Comparison of ENCODE assay signal across 8 mouse cellular contexts in the genomic region with DNA sequence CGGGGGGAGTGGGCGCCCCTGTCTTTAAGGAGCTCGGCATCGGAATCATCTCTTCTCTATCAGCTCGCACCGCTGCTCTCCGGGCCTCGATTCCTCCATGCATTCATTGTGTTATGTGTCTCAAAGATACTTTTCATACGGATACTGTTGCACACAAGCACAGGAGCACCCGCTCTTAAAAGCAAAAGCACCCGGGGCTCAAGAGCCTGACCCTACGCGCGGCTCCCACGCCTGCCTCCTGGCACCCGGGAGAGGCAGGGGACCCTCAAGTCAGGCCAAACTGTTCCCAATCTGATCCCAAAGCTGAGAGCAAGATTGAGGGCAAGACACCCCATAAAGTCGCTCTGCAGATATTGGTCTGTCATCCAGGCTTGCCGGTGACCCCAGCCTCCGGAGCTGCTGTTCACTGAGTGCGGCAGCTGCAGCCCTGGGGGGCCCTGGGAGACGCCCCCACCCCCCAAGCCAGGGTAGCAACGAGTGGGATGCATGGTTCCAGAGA. TPM values are rescaled to one million over a fixed set of nuclear protein-coding genes. Genes with fewer than 3 reads are reported as not detected.
DNase-seq lines count a peak whose midpoint lies in the region; ATAC-seq and TF ChIP-seq lines count a peak whose summit lies in the region.

No protein-coding gene starts in this region.

- no peaks in the 10 kb centered on the region for H3K36me3 ChIP-seq in heart, embryonic 15.5 days
- H3K36me3 ChIP-seq in midbrain, embryonic 13.5 days = no peaks in the 10 kb centered on the region

- peak overlapping the region; percentile 80 for H3K4me3 ChIP-seq in left cerebral cortex, adult 2 months
- H3K4me3 ChIP-seq in cerebellum, adult 2 months (replicated peaks; ENCODE audit: insufficient read depth, low read depth, low read length) = peak overlapping the region; percentile 30
- H3K4me3 ChIP-seq in heart, embryonic 15.5 days = peak overlapping the region; percentile 89
- H3K4me3 ChIP-seq in midbrain, embryonic 13.5 days (replicated peaks) = peak overlapping the region; percentile 67

- TF ChIP-seq CTCF in left cerebral cortex, adult 2 months (IDR thresholded peaks at IDR 0.05) = no peak
- TF ChIP-seq CTCF in cerebellum, adult 2 months (IDR thresholded peaks at IDR 0.05; ENCODE audit: borderline replicate concordance, insufficient read depth, low read depth, low read length) = no peak

- TF ChIP-seq POLR2A in cerebellum, adult 2 months (IDR thresholded peaks at IDR 0.05; ENCODE audit: borderline replicate concordance, insufficient read depth, low read length) = no peak

- no peaks in the 10 kb centered on the region for H3K9me3 ChIP-seq in heart, embryonic 15.5 days (replicated peaks)
- no peaks in the 10 kb centered on the region for H3K9me3 ChIP-seq in midbrain, embryonic 13.5 days

- peak overlapping the region; percentile 89 for H3K27ac ChIP-seq in left cerebral cortex, adult 2 months
- peak overlapping the region; percentile 88 for H3K27ac ChIP-seq in cerebellum, adult 2 months (ENCODE audit: insufficient read depth, low read length)
- peak overlapping the region; percentile 96 for H3K27ac ChIP-seq in heart, embryonic 15.5 days
- peak overlapping the region; percentile 92 for H3K27ac ChIP-seq in midbrain, embryonic 13.5 days

- no peak for ATAC-seq in heart, embryonic 15.5 days (replicated peaks; ENCODE audit: insufficient number of reproducible peaks, insufficient read depth, low FRiP score, low read depth)
- peak; percentile 13 for ATAC-seq in midbrain, embryonic 13.5 days

- WGBS in cerebellum, adult 2 months = 3% methylated on average over 22 of the region's 22 CpGs
- WGBS in heart, embryonic 15.5 days = 4% methylated on average over 22 of the region's 22 CpGs
- WGBS in midbrain, embryonic 13.5 days = 2% methylated on average over 22 of the region's 22 CpGs

- H3K27me3 ChIP-seq in cerebellum, adult 2 months (ENCODE audit: control insufficient read depth, insufficient read depth, low read length) = no peaks in the 10 kb centered on the region
- H3K27me3 ChIP-seq in heart, embryonic 15.5 days = no peaks in the 10 kb centered on the region
- no peaks in the 10 kb centered on the region for H3K27me3 ChIP-seq in midbrain, embryonic 13.5 days

- H3K9ac ChIP-seq in heart, embryonic 15.5 days = peak overlapping the region; percentile 48
- H3K9ac ChIP-seq in midbrain, embryonic 13.5 days (replicated peaks) = peak overlapping the region; percentile 67

- peak overlapping the region; percentile 91 for H3K4me2 ChIP-seq in heart, embryonic 15.5 days
- peak overlapping the region; percentile 88 for H3K4me2 ChIP-seq in midbrain, embryonic 13.5 days (replicated peaks)

- no peak for DNase-seq in left cerebral cortex, adult 2 months (ENCODE audit: extremely low spot score in 1 of 2, low spot score in 2 of 2)
- DNase-seq in left cerebral cortex, adult 11 months (ENCODE audit: low spot score) = no peak
- DNase-seq in cerebellum, adult 2 months = peak; percentile 32 to 48
- DNase-seq in kidney, postnatal 4 days = peak; percentile 39 to 59
- DNase-seq in thymus, postnatal 4 days = peak; percentile 61
- DNase-seq in spleen, postnatal 36 days (ENCODE audit: low spot score in 2 of 2) = no peak

- intact Hi-C loops in left cerebral cortex, adult 2 months (cut with DNase I) = loop anchor here (5.0 to 10.0 kb wide), 2 partner anchors 222 to 410 kb away; no protein-coding TSS in a partner anchor

- peaks cover 6% of the 10 kb centered on the region; the same call in 1 of the 2 replicates for H3K4me1 ChIP-seq in cerebellum, adult 2 months (ENCODE audit: control insufficient read depth, insufficient read depth, low read length)
- H3K4me1 ChIP-seq in heart, embryonic 15.5 days (replicated peaks) = peaks cover 25% of the 10 kb centered on the region
- H3K4me1 ChIP-seq in midbrain, embryonic 13.5 days (replicated peaks) = peaks cover 42% of the 10 kb centered on the region

RNA-seq across cellular contexts. Expression of a gene that starts 1.0 kb away (rescaled TPM):
- 10 to 100 TPM; 57.5 to 62.2 TPM for total RNA-seq in left cerebral cortex, adult 2 months (2021)
- 81.7 and 83.0 TPM in 2 replicates for polyA plus RNA-seq in cerebellum, adult 2 months (2012; rRNA removed)
- polyA plus RNA-seq in heart, embryonic 15.5 days (2015; fragmentation: Nextera tagmentation; extraction: Ambion mirVana) = 8.1 and 9.1 TPM in 2 replicates
- polyA plus RNA-seq in midbrain, embryonic 13.5 days (2015; fragmentation: Nextera tagmentation; extraction: Ambion mirVana) = 13.4 and 15.0 TPM in 2 replicates

RNA-seq across cellular contexts. Expression of a gene that starts 35.0 kb away (rescaled TPM):
- total RNA-seq in left cerebral cortex, adult 2 months (2021) = 10 to 100 TPM; 12.8 to 13.7 TPM
- 44.3 and 48.2 TPM in 2 replicates for polyA plus RNA-seq in cerebellum, adult 2 months (2012; rRNA removed)
- polyA plus RNA-seq in heart, embryonic 15.5 days (2015; fragmentation: Nextera tagmentation; extraction: Ambion mirVana) = 43.1 and 53.8 TPM in 2 replicates
- polyA plus RNA-seq in midbrain, embryonic 13.5 days (2015; fragmentation: Nextera tagmentation; extraction: Ambion mirVana) = 18.5 and 20.4 TPM in 2 replicates

Comparison
In these comparisons a context has a peak if more than half of its experiments do, and no peak if none do; other contexts are left out.
1. DNase-seq: peak in cerebellum, adult 2 months (2 of 2), kidney, postnatal 4 days (2 of 2) and thymus, postnatal 4 days (single experiment); none in left cerebral cortex, adult 2 months (0 of 2), left cerebral cortex, adult 11 months (single experiment) and spleen, postnatal 36 days (0 of 2).
2. H3K4me3 ChIP-seq: peak in every context shown above with its lines; median percentile 89 in heart, embryonic 15.5 days; 80 in left cerebral cortex, adult 2 months; 67 in midbrain, embryonic 13.5 days; 30 in cerebellum, adult 2 months.
3. Peak in every context shown above with its lines, with median percentiles within 50 percentile points of each other: H3K27ac ChIP-seq.